Comparison of ENCODE assay signal across 12 mouse cellular contexts in genomic region chr8:48797955-48798359, GRCm38 (mm10). TPM values are rescaled to one million over a fixed set of nuclear protein-coding genes. Genes with fewer than 3 reads are reported as not detected.
DNase-seq lines count a peak whose midpoint lies in the region; ATAC-seq and TF ChIP-seq lines count a peak whose summit lies in the region.
"Had no signal": no experiment of that assay in that cellular context is flagged by ENCODE, and none has a peak within 500 bp of the region (broad histone marks: within the 10 kb centered on the region; RNA-seq: fewer than 3 reads in every experiment).

No protein-coding gene starts in this region.

- no peaks in the 10 kb centered on the region for H3K9me3 ChIP-seq in forebrain, embryonic 10.5 days
- no peaks in the 10 kb centered on the region for H3K9me3 ChIP-seq in forebrain, postnatal 0 days (ENCODE audit: low read length)
- H3K9me3 ChIP-seq in neural tube, embryonic 12.5 days: no peaks in the 10 kb centered on the region
- H3K9me3 ChIP-seq in neural tube, embryonic 15.5 days (replicated peaks): no peaks in the 10 kb centered on the region
- H3K9me3 ChIP-seq in hindbrain, postnatal 0 days (ENCODE audit: low read length): no peaks in the 10 kb centered on the region
- H3K9me3 ChIP-seq in stomach, embryonic 16.5 days (replicated peaks; ENCODE audit: control insufficient read depth, low read length): no peaks in the 10 kb centered on the region

- H3K4me1 ChIP-seq in forebrain, embryonic 10.5 days: peaks cover 38% of the 10 kb centered on the region
- H3K4me1 ChIP-seq in forebrain, postnatal 0 days (ENCODE audit: insufficient read depth): 0 out of 2 replicates have a peak, but pooled peaks cover 4% of the 10 kb centered on the region
- H3K4me1 ChIP-seq in neural tube, embryonic 12.5 days: peaks cover 10% of the 10 kb centered on the region; the same call in 1 of the 2 replicates
- peaks cover 38% of the 10 kb centered on the region for H3K4me1 ChIP-seq in neural tube, embryonic 15.5 days
- no peaks in the 10 kb centered on the region for H3K4me1 ChIP-seq in hindbrain, postnatal 0 days (ENCODE audit: insufficient read depth, low read length)
- H3K4me1 ChIP-seq in stomach, embryonic 16.5 days (ENCODE audit: control insufficient read depth, insufficient read depth, low read length): no peaks in the 10 kb centered on the region

- no peak overlapping the region for H3K4me3 ChIP-seq in forebrain, embryonic 10.5 days
- no peak overlapping the region for H3K4me3 ChIP-seq in forebrain, postnatal 0 days (ENCODE audit: low read depth, low read length)
- H3K4me3 ChIP-seq in neural tube, embryonic 12.5 days: no peak overlapping the region
- no peak overlapping the region for H3K4me3 ChIP-seq in neural tube, embryonic 15.5 days (replicated peaks)
- no peak overlapping the region for H3K4me3 ChIP-seq in hindbrain, postnatal 0 days (ENCODE audit: low read length)
- H3K4me3 ChIP-seq in stomach, embryonic 16.5 days (replicated peaks; ENCODE audit: low read length): no peak overlapping the region
- H3K4me3 ChIP-seq: heart, adult 2 months had no signal

- WGBS in forebrain, embryonic 10.5 days: 89% methylated on average over 5 of the region's 5 CpGs
- WGBS in forebrain, postnatal 0 days: 38% methylated on average over 5 of the region's 5 CpGs
- 67% methylated on average over 5 of the region's 5 CpGs for WGBS in neural tube, embryonic 12.5 days
- WGBS in neural tube, embryonic 15.5 days: 52% methylated on average over 5 of the region's 5 CpGs
- WGBS in hindbrain, postnatal 0 days: 43% methylated on average over 5 of the region's 5 CpGs
- WGBS in stomach, embryonic 16.5 days: 65% methylated on average over 5 of the region's 5 CpGs

- no peak overlapping the region for H3K27ac ChIP-seq in forebrain, embryonic 10.5 days
- no peak overlapping the region for H3K27ac ChIP-seq in forebrain, postnatal 0 days (ENCODE audit: low read depth, low read length)
- no peak overlapping the region for H3K27ac ChIP-seq in neural tube, embryonic 12.5 days
- H3K27ac ChIP-seq in neural tube, embryonic 15.5 days (replicated peaks): no peak overlapping the region
- H3K27ac ChIP-seq in hindbrain, postnatal 0 days: no peak overlapping the region
- no peak overlapping the region for H3K27ac ChIP-seq in stomach, embryonic 16.5 days (ENCODE audit: low read length)
- H3K27ac ChIP-seq: heart, adult 2 months; macrophage had no signal

- H3K9ac ChIP-seq in forebrain, postnatal 0 days: no peak overlapping the region
- no peak overlapping the region for H3K9ac ChIP-seq in neural tube, embryonic 12.5 days
- no peak overlapping the region for H3K9ac ChIP-seq in neural tube, embryonic 15.5 days (replicated peaks)
- H3K9ac ChIP-seq in hindbrain, postnatal 0 days (replicated peaks; ENCODE audit: low read length): no peak overlapping the region
- no peak overlapping the region for H3K9ac ChIP-seq in stomach, embryonic 16.5 days (ENCODE audit: low read length)

- no peak for TF ChIP-seq CTCF in forebrain, postnatal 0 days (IDR thresholded peaks at IDR 0.05; ENCODE audit: low read depth)
- no peak for TF ChIP-seq CTCF in hindbrain, postnatal 0 days (IDR thresholded peaks at IDR 0.05; ENCODE audit: low read depth)

- H3K4me2 ChIP-seq in forebrain, postnatal 0 days (ENCODE audit: low read depth): no peak overlapping the region
- no peak overlapping the region for H3K4me2 ChIP-seq in neural tube, embryonic 12.5 days (replicated peaks)
- H3K4me2 ChIP-seq in neural tube, embryonic 15.5 days: no peak overlapping the region
- H3K4me2 ChIP-seq in hindbrain, postnatal 0 days (ENCODE audit: low read depth, low read length): no peak overlapping the region
- H3K4me2 ChIP-seq in stomach, embryonic 16.5 days (ENCODE audit: low read depth, low read length): no peak overlapping the region

- ATAC-seq in forebrain, postnatal 0 days: no peak; the same call in 1 of the 2 replicates
- 0 out of 2 replicates have a peak, but pooled peaks have one; percentile 48 for ATAC-seq in neural tube, embryonic 12.5 days (ENCODE audit: low FRiP score, low read depth)
- ATAC-seq in neural tube, embryonic 15.5 days (ENCODE audit: low FRiP score): no peak
- ATAC-seq in hindbrain, postnatal 0 days: peak; percentile 61
- ATAC-seq in stomach, embryonic 16.5 days (ENCODE audit: insufficient read depth, low FRiP score): peak; percentile 53; the same call in 1 of the 2 replicates

- H3K36me3 ChIP-seq in forebrain, embryonic 10.5 days (replicated peaks): no peaks in the 10 kb centered on the region
- no peaks in the 10 kb centered on the region for H3K36me3 ChIP-seq in forebrain, postnatal 0 days (ENCODE audit: insufficient read depth)
- no peaks in the 10 kb centered on the region for H3K36me3 ChIP-seq in neural tube, embryonic 12.5 days
- no peaks in the 10 kb centered on the region for H3K36me3 ChIP-seq in neural tube, embryonic 15.5 days
- no peaks in the 10 kb centered on the region for H3K36me3 ChIP-seq in hindbrain, postnatal 0 days (ENCODE audit: insufficient read depth, low read length)
- H3K36me3 ChIP-seq in stomach, embryonic 16.5 days (ENCODE audit: control insufficient read depth, insufficient read depth, low read length): no peaks in the 10 kb centered on the region

- peak; percentile 12 for DNase-seq in forebrain, embryonic 10.5 days (ENCODE audit: extremely low spot score, low spot score)
- DNase-seq in forebrain, postnatal 0 days: no peak
- peak; percentile 60 for DNase-seq in hindbrain, postnatal 0 days (ENCODE audit: low spot score)
- DNase-seq in adrenal gland, adult (ENCODE audit: inconsistent age in 2 of 2, low spot score in 1 of 2): no peak
- no peak for DNase-seq in urinary bladder, postnatal 10 days (ENCODE audit: low spot score)
- DNase-seq: cerebellum, adult 9-11 months; heart, adult 2 months; kidney, adult 2 months had no signal

- H3K27me3 ChIP-seq in forebrain, embryonic 10.5 days (ENCODE audit: poor library complexity, severe bottlenecking): peaks cover 9% of the 10 kb centered on the region
- no peaks in the 10 kb centered on the region for H3K27me3 ChIP-seq in forebrain, postnatal 0 days (ENCODE audit: insufficient read depth, low read length)
- H3K27me3 ChIP-seq in neural tube, embryonic 12.5 days (replicated peaks): no peaks in the 10 kb centered on the region
- H3K27me3 ChIP-seq in neural tube, embryonic 15.5 days (replicated peaks): no peaks in the 10 kb centered on the region
- no peaks in the 10 kb centered on the region for H3K27me3 ChIP-seq in hindbrain, postnatal 0 days (ENCODE audit: insufficient read depth, low read length)
- H3K27me3 ChIP-seq in stomach, embryonic 16.5 days (ENCODE audit: control insufficient read depth, insufficient read depth, low read length): no peaks in the 10 kb centered on the region

RNA-seq across cellular contexts. Expression of gene Tenm3, which starts 45.8 kb away (rescaled TPM):
- 39.0 and 41.4 TPM in 2 replicates for polyA plus RNA-seq in forebrain, embryonic 10.5 days (2016; fragmentation: Nextera tagmentation; extraction: Ambion mirVana)
- total RNA-seq in forebrain, postnatal 0 days (2014; rRNA removed): 98.2 and 111 TPM in 2 replicates
- 15.0 and 21.6 TPM in 2 replicates for polyA plus RNA-seq in forebrain, postnatal 0 days (2015; fragmentation: Nextera tagmentation; extraction: Ambion mirVana)
- polyA plus RNA-seq in neural tube, embryonic 12.5 days (2016; fragmentation: Nextera tagmentation; extraction: Ambion mirVana): 34.4 and 36.8 TPM in 2 replicates
- 31.5 and 37.7 TPM in 2 replicates for polyA plus RNA-seq in neural tube, embryonic 15.5 days (2015; fragmentation: Nextera tagmentation; extraction: Ambion mirVana)
- 151 and 169 TPM in 2 replicates for total RNA-seq in hindbrain, postnatal 0 days (2014; rRNA removed)
- polyA plus RNA-seq in hindbrain, postnatal 0 days (2015; fragmentation: Nextera tagmentation; extraction: Ambion mirVana): 20.4 and 21.3 TPM in 2 replicates
- 12.5 and 13.0 TPM in 2 replicates for polyA plus RNA-seq in stomach, embryonic 16.5 days (2015; fragmentation: Nextera tagmentation; extraction: Ambion mirVana)
- polyA plus RNA-seq: macrophage had no signal

Comparison
In these comparisons a context has a peak if more than half of its experiments do, and no peak if none do; other contexts are left out.
1. DNase-seq: peak in forebrain, embryonic 10.5 days (single experiment) and hindbrain, postnatal 0 days (single experiment); none in forebrain, postnatal 0 days (single experiment), adrenal gland, adult (0 of 2) and urinary bladder, postnatal 10 days (single experiment).
2. ATAC-seq: peak in neural tube, embryonic 12.5 days (single experiment), hindbrain, postnatal 0 days (single experiment) and stomach, embryonic 16.5 days (single experiment); none in forebrain, postnatal 0 days (single experiment) and neural tube, embryonic 15.5 days (single experiment).